Comparison of ENCODE assay signal across 10 mouse cellular contexts in genomic region chrX:13655005-13655421, GRCm38 (mm10). TPM values are rescaled to one million over a fixed set of nuclear protein-coding genes. Genes with fewer than 3 reads are reported as not detected.
DNase-seq lines count a peak whose midpoint lies in the region; ATAC-seq and TF ChIP-seq lines count a peak whose summit lies in the region.
"Had no signal": no experiment of that assay in that cellular context is flagged by ENCODE, and none has a peak within 500 bp of the region (broad histone marks: within the 10 kb centered on the region; RNA-seq: fewer than 3 reads in every experiment).

No protein-coding gene starts in this region.

- H3K9ac ChIP-seq in forebrain, embryonic 15.5 days (replicated peaks), result no peak overlapping the region
- H3K9ac ChIP-seq in kidney, embryonic 16.5 days (replicated peaks; ENCODE audit: low read length), result no peak overlapping the region

- H3K9me3 ChIP-seq in G1E (replicated peaks), result no peaks in the 10 kb centered on the region
- H3K9me3 ChIP-seq in forebrain, embryonic 15.5 days, result no peaks in the 10 kb centered on the region
- no peaks in the 10 kb centered on the region for H3K9me3 ChIP-seq in kidney, embryonic 16.5 days (ENCODE audit: low read length)

- no peaks in the 10 kb centered on the region for H3K27me3 ChIP-seq in G1E (ENCODE audit: insufficient read depth, low read length)
- no peaks in the 10 kb centered on the region for H3K27me3 ChIP-seq in forebrain, embryonic 15.5 days
- H3K27me3 ChIP-seq in kidney, embryonic 16.5 days (ENCODE audit: insufficient read depth, low read length), result 0 out of 2 replicates have a peak, but pooled peaks cover 4% of the 10 kb centered on the region

- no peak overlapping the region for H3K4me2 ChIP-seq in forebrain, embryonic 15.5 days (replicated peaks)
- no peak overlapping the region for H3K4me2 ChIP-seq in kidney, embryonic 16.5 days (replicated peaks; ENCODE audit: low read depth, low read length)

- H3K4me3 ChIP-seq in G1E (ENCODE audit: low read depth, low read length), result no peak overlapping the region
- no peak overlapping the region for H3K4me3 ChIP-seq in forebrain, embryonic 15.5 days
- no peak overlapping the region for H3K4me3 ChIP-seq in kidney, embryonic 16.5 days (ENCODE audit: low read length)

- DNase-seq in left cerebral cortex, adult 11 months (ENCODE audit: low spot score), result peak; percentile 24
- no peak for DNase-seq in left cerebral cortex, adult 8-10 months (ENCODE audit: low spot score in 2 of 2)
- no peak for DNase-seq in G1E (ENCODE audit: low spot score)
- DNase-seq in monocyte, adult 2 months (ENCODE audit: low read depth in 1 of 2, low spot score in 2 of 2), result peak; percentile 27 to 54
- DNase-seq: gastrocnemius, postnatal 25 days; kidney, postnatal 4 days had no signal

- H3K4me1 ChIP-seq in G1E (ENCODE audit: insufficient read depth, low read depth, low read length), result peaks cover 61% of the 10 kb centered on the region
- no peaks in the 10 kb centered on the region for H3K4me1 ChIP-seq in forebrain, embryonic 15.5 days
- no peaks in the 10 kb centered on the region for H3K4me1 ChIP-seq in kidney, embryonic 16.5 days (ENCODE audit: insufficient read depth, low read length)

- peak; percentile 47 for ATAC-seq in G1E (ENCODE audit: extremely low read depth, insufficient number of reproducible peaks, low FRiP score, poor library complexity, severe bottlenecking)
- peak; percentile 88 for ATAC-seq in granulocyte monocyte progenitor cell, adult 5-6 weeks (replicated peaks; ENCODE audit: poor library complexity, severe bottlenecking)
- ATAC-seq in forebrain, embryonic 15.5 days (replicated peaks), result no peak
- ATAC-seq in kidney, embryonic 16.5 days (ENCODE audit: low FRiP score, low TSS enrichment), result no peak
- ATAC-seq: midbrain, embryonic 16.5 days had no signal

- TF ChIP-seq CTCF in G1E (IDR thresholded peaks at IDR 0.05; ENCODE audit: low read depth, low read length), result no peak

- H3K27ac ChIP-seq in forebrain, embryonic 15.5 days (replicated peaks), result no peak overlapping the region
- H3K27ac ChIP-seq in kidney, embryonic 16.5 days (ENCODE audit: low read length), result no peak overlapping the region

- no peaks in the 10 kb centered on the region for H3K36me3 ChIP-seq in G1E (replicated peaks)
- no peaks in the 10 kb centered on the region for H3K36me3 ChIP-seq in forebrain, embryonic 15.5 days
- H3K36me3 ChIP-seq in kidney, embryonic 16.5 days (ENCODE audit: insufficient read depth, low read length), result no peaks in the 10 kb centered on the region

- 82% methylated on average over 3 of the region's 3 CpGs for WGBS in forebrain, embryonic 15.5 days
- WGBS in kidney, embryonic 16.5 days, result 78% methylated on average over 3 of the region's 3 CpGs

RNA-seq across cellular contexts. Expression of gene Gpr82, which starts 6.2 kb away (rescaled TPM):
- not detected for total RNA-seq in left cerebral cortex, adult 8-10 months (2022)
- total RNA-seq in G1E (2014; fragmentation: Nextera tagmentation), result not detected in 2 replicates
- 0.11 TPM in 1 of 2 replicates, not detected in the other for total RNA-seq in G1E (2017)
- not detected in 2 replicates for polyA plus RNA-seq in G1E (2012)
- not detected in 2 replicates for total RNA-seq in granulocyte monocyte progenitor cell, adult 5-6 weeks (2014; fragmentation: Nextera tagmentation)
- not detected in 2 replicates for total RNA-seq in granulocyte monocyte progenitor cell, adult 5-6 weeks (2017)
- polyA plus RNA-seq in forebrain, embryonic 15.5 days (2015; fragmentation: Nextera tagmentation; extraction: Ambion mirVana), result 0.45 and 0.65 TPM in 2 replicates
- polyA plus RNA-seq in kidney, embryonic 16.5 days (2015; fragmentation: Nextera tagmentation; extraction: Ambion mirVana), result 0.26 and 0.53 TPM in 2 replicates
- total RNA-seq: gastrocnemius, postnatal 25 days had no signal

RNA-seq across cellular contexts. Expression of gene Gpr34, which starts 23.1 kb away (rescaled TPM):
- total RNA-seq in left cerebral cortex, adult 8-10 months (2022), result 10 to 100 TPM; 11.0 to 45.2 (median 20.5) TPM
- 0.60 TPM in 1 of 2 replicates, not detected in the other for total RNA-seq in G1E (2014; fragmentation: Nextera tagmentation)
- 0.38 and 0.52 TPM in 2 replicates for total RNA-seq in G1E (2017)
- not detected in 2 replicates for polyA plus RNA-seq in G1E (2012)
- total RNA-seq in granulocyte monocyte progenitor cell, adult 5-6 weeks (2014; fragmentation: Nextera tagmentation), result not detected in 2 replicates
- total RNA-seq in granulocyte monocyte progenitor cell, adult 5-6 weeks (2017), result 1.4 TPM in 1 of 2 replicates, not detected in the other
- 3.4 and 3.5 TPM in 2 replicates for polyA plus RNA-seq in forebrain, embryonic 15.5 days (2015; fragmentation: Nextera tagmentation; extraction: Ambion mirVana)
- polyA plus RNA-seq in kidney, embryonic 16.5 days (2015; fragmentation: Nextera tagmentation; extraction: Ambion mirVana), result 1.1 TPM in 2 replicates

Comparison
In these comparisons a context has a peak if more than half of its experiments do, and no peak if none do; other contexts are left out.
1. DNase-seq: peak in left cerebral cortex, adult 11 months (single experiment) and monocyte, adult 2 months (2 of 2); none in left cerebral cortex, adult 8-10 months (0 of 2) and G1E (single experiment).
2. ATAC-seq: peak in G1E (single experiment) and granulocyte monocyte progenitor cell, adult 5-6 weeks (single experiment); none in forebrain, embryonic 15.5 days (single experiment) and kidney, embryonic 16.5 days (single experiment).
3. RNA of gene Gpr34, which starts 23.1 kb away (total RNA-seq): 11.0 to 45.2 TPM in left cerebral cortex, adult 8-10 months; 0.38 to 0.60 TPM in G1E and 1.4 TPM in granulocyte monocyte progenitor cell, adult 5-6 weeks; every median in the first group is over 4 times any median in the second.